Mouse (Mus musculus): ENCODE results near the gene Peli2. TPM values are rescaled to one million over a fixed set of nuclear protein-coding genes. Genes with fewer than 3 reads are reported as not detected.
"Not testable (repeated sequence)": the region's sequence is repeated elsewhere in the genome, so short reads cannot be mapped to it uniquely, and the experiment has no call there.

Gene Peli2
- 125 and 158 TPM in 2 replicates for polyA plus RNA-seq (2012; rRNA removed)

- Histone ChIP-seq H3K4me3 (ENCODE audit: control insufficient read depth, low read depth, low read length) (peak within 1 kb of the TSS; percentile 92), H3K27me3 (ENCODE audit: control insufficient read depth, insufficient read depth, low read length) (peaks cover 4% of the 10 kb centered on the region; the same call in 1 of the 2 replicates), H3K4me1 (ENCODE audit: control insufficient read depth, insufficient read depth, low read length) (peaks cover 8% of the 10 kb centered on the region), H3K36me3 (ENCODE audit: control insufficient read depth, insufficient read depth, low read length) (no peaks in the 10 kb centered on the region), H3K27ac (ENCODE audit: control insufficient read depth, insufficient read depth, low read depth, low read length) (peak within 1 kb of the TSS; percentile 5; the same call in 1 of the 2 replicates)
- TF ChIP-seq POLR2A (IDR thresholded peaks at IDR 0.05; ENCODE audit: control insufficient read depth, low read depth, low read length) (no peak), CTCF (IDR thresholded peaks at IDR 0.05; ENCODE audit: control insufficient read depth, insufficient read depth, insufficient replicate concordance, low read depth, low read length) (no peak)
These were observed at the start of gene Peli2 for GRCm38 (mm10) chr14:48120752-48121528. TSS of gene Peli2 (plus strand) at chr14:48120823.

- H3K27me3 ChIP-seq (ENCODE audit: control insufficient read depth, insufficient read depth, low read length), result no peaks in the 10 kb centered on the region
- H3K4me3 ChIP-seq (ENCODE audit: control insufficient read depth, low read depth, low read length), result no peak overlapping the region
- no peaks in the 10 kb centered on the region for H3K36me3 ChIP-seq (ENCODE audit: control insufficient read depth, insufficient read depth, low read length)
- no peak overlapping the region for H3K27ac ChIP-seq (ENCODE audit: control insufficient read depth, insufficient read depth, low read depth, low read length)
- peaks cover 9% of the 10 kb centered on the region for H3K4me1 ChIP-seq (ENCODE audit: control insufficient read depth, insufficient read depth, low read length)
- TF ChIP-seq POLR2A (IDR thresholded peaks at IDR 0.05; ENCODE audit: control insufficient read depth, low read depth, low read length) (no peak), CTCF (IDR thresholded peaks at IDR 0.05; ENCODE audit: control insufficient read depth, insufficient read depth, insufficient replicate concordance, low read depth, low read length) (no peak)
These were observed 48.5 kb upstream of the Peli2 start for GRCm38 (mm10) chr14:48072104-48072503.

- TF ChIP-seq POLR2A (IDR thresholded peaks at IDR 0.05; ENCODE audit: control insufficient read depth, low read depth, low read length) (no peak), CTCF (IDR thresholded peaks at IDR 0.05; ENCODE audit: control insufficient read depth, insufficient read depth, insufficient replicate concordance, low read depth, low read length) (no peak)
- peak overlapping the region; percentile 58; the same call in 1 of the 2 replicates for H3K27ac ChIP-seq (ENCODE audit: control insufficient read depth, insufficient read depth, low read depth, low read length)
- peak overlapping the region; percentile 45 for H3K4me3 ChIP-seq (ENCODE audit: control insufficient read depth, low read depth, low read length)
These were observed 47.1 kb upstream of the Peli2 start for GRCm38 (mm10) chr14:48073247-48074161.

DNA sequence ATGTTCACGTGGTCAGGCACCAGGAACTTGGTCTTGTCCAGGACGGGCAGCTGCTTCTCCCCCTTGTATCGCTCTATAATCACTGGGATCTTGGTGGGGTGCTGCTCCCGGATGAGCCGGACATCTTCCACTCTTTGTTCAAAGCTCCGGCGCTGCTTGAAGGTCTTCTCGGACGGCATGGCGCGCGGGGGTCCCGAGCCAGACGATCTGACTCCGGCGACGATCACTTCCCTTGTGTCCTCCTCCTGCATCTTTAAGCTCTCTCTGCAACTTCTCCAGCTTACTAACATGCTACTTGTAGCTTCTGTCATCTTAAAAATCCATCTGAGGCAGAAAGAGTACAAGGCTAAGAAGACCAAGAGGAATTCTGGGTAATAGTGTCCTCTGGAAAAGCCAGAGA is 41.0 kb upstream of the Peli2 start:
- not testable (repeated sequence) for H3K36me3 ChIP-seq (ENCODE audit: control insufficient read depth, insufficient read depth, low read length); H3K27ac ChIP-seq (ENCODE audit: control insufficient read depth, insufficient read depth, low read depth, low read length); H3K4me1 ChIP-seq (ENCODE audit: control insufficient read depth, insufficient read depth, low read length); H3K27me3 ChIP-seq (ENCODE audit: control insufficient read depth, insufficient read depth, low read length); H3K4me3 ChIP-seq (ENCODE audit: control insufficient read depth, low read depth, low read length)

More at GRCm38 (mm10) chr14:48073247-48074161, 47.1 kb upstream of the Peli2 start:
- Histone ChIP-seq H3K4me1 (ENCODE audit: control insufficient read depth, insufficient read depth, low read length) (peaks cover 9% of the 10 kb centered on the region), H3K27me3 (ENCODE audit: control insufficient read depth, insufficient read depth, low read length) (no peaks in the 10 kb centered on the region), H3K36me3 (ENCODE audit: control insufficient read depth, insufficient read depth, low read length) (no peaks in the 10 kb centered on the region)

GRCm38 (mm10) chr14:48083836-48084812 is 36.5 kb upstream of the Peli2 start:
- Histone ChIP-seq H3K36me3 (ENCODE audit: control insufficient read depth, insufficient read depth, low read length) (no peaks in the 10 kb centered on the region), H3K4me1 (ENCODE audit: control insufficient read depth, insufficient read depth, low read length) (no peaks in the 10 kb centered on the region; the same call in 1 of the 2 replicates), H3K4me3 (ENCODE audit: control insufficient read depth, low read depth, low read length) (no peak overlapping the region), H3K27ac (ENCODE audit: control insufficient read depth, insufficient read depth, low read depth, low read length) (no peak overlapping the region), H3K27me3 (ENCODE audit: control insufficient read depth, insufficient read depth, low read length) (no peaks in the 10 kb centered on the region)
- TF ChIP-seq POLR2A (IDR thresholded peaks at IDR 0.05; ENCODE audit: control insufficient read depth, low read depth, low read length) (no peak), CTCF (IDR thresholded peaks at IDR 0.05; ENCODE audit: control insufficient read depth, insufficient read depth, insufficient replicate concordance, low read depth, low read length) (no peak)

DNA sequence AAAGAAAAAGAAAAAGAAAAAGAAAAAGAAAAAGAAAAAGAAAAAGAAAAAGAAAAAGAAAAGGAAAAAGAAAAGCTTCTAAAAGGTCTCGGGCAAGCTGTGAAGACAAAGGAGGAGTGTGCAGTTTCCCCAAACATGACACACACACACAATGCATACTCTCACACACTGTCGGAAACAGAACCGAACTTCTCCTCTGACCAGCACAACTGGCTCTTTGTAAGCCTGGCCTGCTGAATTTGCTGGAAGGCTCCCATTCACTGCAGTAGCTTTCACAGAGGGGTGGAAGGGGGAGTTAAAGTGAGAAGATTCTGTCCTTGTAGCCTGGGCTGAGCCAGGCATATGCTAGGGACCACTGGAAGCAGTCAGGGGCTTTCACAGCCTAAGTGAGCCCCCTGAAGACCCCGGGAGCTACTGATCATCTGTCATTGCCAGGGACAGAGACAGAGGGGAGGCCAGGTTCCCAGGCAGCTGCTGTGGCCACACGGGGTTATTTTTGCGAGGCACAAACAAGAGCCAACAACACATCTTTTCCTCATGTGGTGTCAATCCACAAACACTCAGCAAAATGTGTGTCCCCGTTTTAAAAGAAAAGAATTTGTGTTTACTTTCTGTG is 33.8 kb upstream of the Peli2 start:
- Histone ChIP-seq H3K4me1 (ENCODE audit: control insufficient read depth, insufficient read depth, low read length) (no peaks in the 10 kb centered on the region), H3K27ac (ENCODE audit: control insufficient read depth, insufficient read depth, low read depth, low read length) (no peak overlapping the region), H3K4me3 (ENCODE audit: control insufficient read depth, low read depth, low read length) (no peak overlapping the region), H3K36me3 (ENCODE audit: control insufficient read depth, insufficient read depth, low read length) (no peaks in the 10 kb centered on the region), H3K27me3 (ENCODE audit: control insufficient read depth, insufficient read depth, low read length) (no peaks in the 10 kb centered on the region)
- TF ChIP-seq POLR2A (IDR thresholded peaks at IDR 0.05; ENCODE audit: control insufficient read depth, low read depth, low read length) (no peak), CTCF (IDR thresholded peaks at IDR 0.05; ENCODE audit: control insufficient read depth, insufficient read depth, insufficient replicate concordance, low read depth, low read length) (no peak)

Data from testis, adult 2 months (tissue).